Mouse (Mus musculus) B cell, adult 67 days (primary cell): ENCODE results near the gene Zfp987. TPM values are rescaled to one million over a fixed set of nuclear protein-coding genes. Genes with fewer than 3 reads are reported as not detected.

Experiments
- total RNA-seq, 2 experiments: library from RNA; stranded (reverse); gene quantifications; 4 replicates each; pipeline ENCODE4 v1.2.4; 2023

The Zfp987 gene
- total RNA-seq: 1 to 10 TPM; 1.8 to 2.4 TPM

GRCm38 (mm10) chr4:146096998-146097397 lies at the start of gene Zfp987:
Gene Zfp987, plus strand, starts transcription at chr4:146097298.

GRCm38 (mm10) chr4:146156524-146156923 lies 59.4 kb downstream of the Zfp987 start, which contains the start of gene Zfp600:
Gene Zfp600, plus strand, starts transcription at chr4:146156824.

Other genes starting within 250 kb of the Zfp987 start
- not detected for gene Zfp986, start 228.5 kb upstream of the Zfp987 start, total RNA-seq
- gene Zfp600, start 59.5 kb downstream of the Zfp987 start, total RNA-seq: not detected